Mouse (Mus musculus) midbrain, embryonic 11.5 days (tissue): ENCODE results near the gene Rrn3. TPM values are rescaled to one million over a fixed set of nuclear protein-coding genes. Genes with fewer than 3 reads are reported as not detected.
A peak's percentile ranks its signal among the peaks of the same experiment; 100 is the strongest.
"Not testable (repeated sequence)": the region's sequence is repeated elsewhere in the genome, so short reads cannot be mapped to it uniquely, and the experiment has no call there.

Source experiments
- ATAC-seq: fragments of 200-750 bp; cut with Nextera tagmentation; 2 replicates; pipeline ENCODE4 v1.8.0; 2017; ENCODE audit warnings: moderate TSS enrichment, moderate library complexity; ENCODE audit not compliant: low FRiP score
- DNase-seq: peaks from one replicate; pipeline ENCODE4 v3.0.0; 2015; ENCODE audit warnings: low spot score; ENCODE audit errors: missing footprints
- H3K27ac ChIP-seq: fragments of 300-500 bp; sonication (generic); 2 replicates; pipeline ENCODE4 v1.5.1; 2014; ENCODE audit warnings: low read depth, low read length
- H3K27me3 ChIP-seq: fragments of 300-500 bp; sonication (generic); 2 replicates; pipeline ENCODE4 v1.6.1; 2014; ENCODE audit warnings: mild to moderate bottlenecking, low read length, moderate library complexity, mixed read lengths; ENCODE audit not compliant: control insufficient read depth, insufficient read depth
- H3K36me3 ChIP-seq: fragments of 300-500 bp; sonication (generic); 2 replicates; pipeline ENCODE4 v1.6.1; 2014; ENCODE audit warnings: mild to moderate bottlenecking, low read length, moderate library complexity, mixed read lengths; ENCODE audit not compliant: control insufficient read depth, insufficient read depth
- H3K4me1 ChIP-seq: fragments of 300-500 bp; sonication (generic); 2 replicates; pipeline ENCODE4 v1.6.1; 2014; ENCODE audit warnings: low read length; ENCODE audit not compliant: control insufficient read depth, insufficient read depth
- H3K4me2 ChIP-seq: fragments of 300-500 bp; sonication (generic); 2 replicates; pipeline ENCODE4 v1.6.1; 2014; ENCODE audit warnings: mild to moderate bottlenecking, moderate library complexity
- H3K4me3 ChIP-seq: fragments of 300-500 bp; sonication (generic); 2 replicates; pipeline ENCODE4 v1.5.1; 2014; ENCODE audit warnings: low read depth, low read length
- H3K9ac ChIP-seq: fragments of 300-500 bp; sonication (generic); 2 replicates; pipeline ENCODE4 v1.6.1; 2014; ENCODE audit warnings: low read length
- H3K9me3 ChIP-seq: fragments of 300-500 bp; sonication (generic); 2 replicates; pipeline ENCODE4 v1.6.1; 2016; ENCODE audit warnings: low read length; ENCODE audit not compliant: control insufficient read depth
- WGBS: fragments of 180-500 bp; shearing (Covaris S2); extraction: QIAGEN DNeasy Blood & Tissue Kit; methylation state at CpG from one replicate; pipeline ENCODE4 v1.1.7; 2014; 5-methylcytosine and 5-hydroxymethylcytosine counted together
- polyA plus RNA-seq: library from polyadenylated mRNA; unstranded; fragments of >200 nt; fragmentation: Nextera tagmentation; extraction: Ambion mirVana; gene quantifications from 2 replicates; pipeline ENCODE4 v1.2.1, GENCODE M21; 2014

Gene Rrn3
- polyA plus RNA-seq, 1 experiment from 2014 or later: 107 TPM

- no peak for DNase-seq
- no peaks in the 10 kb centered on the region for H3K4me1 ChIP-seq
- no peaks in the 10 kb centered on the region for H3K36me3 ChIP-seq
- no peak overlapping the region for H3K9ac ChIP-seq
- H3K27ac ChIP-seq: no peak overlapping the region
- H3K4me3 ChIP-seq: no peak overlapping the region
- no peaks in the 10 kb centered on the region for H3K9me3 ChIP-seq
- 39% methylated on average over 5 of the region's 5 CpGs for WGBS
- H3K4me2 ChIP-seq: no peak overlapping the region
- H3K27me3 ChIP-seq: no peaks in the 10 kb centered on the region
- no peak for ATAC-seq
Observed at GRCm38 (mm10) chr16:13749306-13749705, 31.2 kb upstream of the Rrn3 start.

GRCm38 (mm10) chr16:13749981-13750380 lies 30.5 kb upstream of the Rrn3 start:
- H3K27ac ChIP-seq: no peak overlapping the region
- no peak for DNase-seq
- H3K9me3 ChIP-seq: no peaks in the 10 kb centered on the region
- H3K4me1 ChIP-seq: no peaks in the 10 kb centered on the region; the same call in 1 of the 2 replicates
- H3K36me3 ChIP-seq: no peaks in the 10 kb centered on the region
- no peak overlapping the region for H3K4me3 ChIP-seq
- H3K4me2 ChIP-seq: no peak overlapping the region
- ATAC-seq: no peak
- H3K27me3 ChIP-seq: no peaks in the 10 kb centered on the region
- 44% methylated on average over 3 of the region's 3 CpGs for WGBS
- H3K9ac ChIP-seq: no peak overlapping the region

DNA sequence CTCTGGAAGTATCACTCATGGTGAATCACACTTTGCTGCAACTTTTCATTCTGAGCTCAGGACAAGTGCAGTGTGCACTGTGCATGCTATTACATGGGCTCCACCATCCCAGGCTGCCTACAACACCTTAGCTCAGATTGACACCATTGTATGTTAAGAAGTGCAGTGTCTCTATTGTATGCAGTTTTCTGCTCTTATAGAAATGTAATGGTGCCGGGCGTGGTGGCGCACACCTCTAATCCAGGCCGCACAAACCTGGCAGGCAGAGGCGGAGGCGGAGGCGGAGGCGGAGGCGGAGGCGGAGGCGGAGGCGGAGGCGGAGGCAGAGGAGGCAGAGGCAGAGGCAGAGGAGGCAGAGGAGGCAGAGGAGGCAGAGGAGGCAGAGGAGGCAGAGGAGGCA lies 29.9 kb upstream of the Rrn3 start:
- no peaks in the 10 kb centered on the region for H3K27me3 ChIP-seq
- no peak overlapping the region for H3K4me3 ChIP-seq
- no peak overlapping the region for H3K9ac ChIP-seq
- no peak overlapping the region for H3K27ac ChIP-seq
- ATAC-seq: no peak
- WGBS: 88% methylated on average over 13 of the region's 13 CpGs
- H3K36me3 ChIP-seq: no peaks in the 10 kb centered on the region
- no peaks in the 10 kb centered on the region for H3K9me3 ChIP-seq
- no peak for DNase-seq
- H3K4me2 ChIP-seq: no peak overlapping the region
- H3K4me1 ChIP-seq: no peaks in the 10 kb centered on the region; the same call in 1 of the 2 replicates

GRCm38 (mm10) chr16:13753986-13754385 lies 26.5 kb upstream of the Rrn3 start:
- Histone ChIP-seq H3K4me2 (peak overlapping the region; percentile 73; the same call in 1 of the 2 replicates), H3K27ac (no peak overlapping the region), H3K4me1 (no peaks in the 10 kb centered on the region; the same call in 1 of the 2 replicates), H3K36me3 (no peaks in the 10 kb centered on the region), H3K9ac (no peak overlapping the region), H3K9me3 (no peaks in the 10 kb centered on the region), H3K27me3 (no peaks in the 10 kb centered on the region), H3K4me3 (peak overlapping the region; percentile 49; the same call in 1 of the 2 replicates)
- peak; percentile 50 for ATAC-seq
- WGBS: 66% methylated on average over 8 of the region's 8 CpGs
- no peak for DNase-seq

GRCm38 (mm10) chr16:13754400-13755190 lies 25.9 kb upstream of the Rrn3 start:
- under 1% methylated on average over 65 of the region's 65 CpGs for WGBS
- H3K4me3 ChIP-seq: peak overlapping the region; percentile 49
- H3K4me1 ChIP-seq: no peaks in the 10 kb centered on the region; the same call in 1 of the 2 replicates
- H3K27ac ChIP-seq: no peak overlapping the region
- H3K4me2 ChIP-seq: peak overlapping the region; percentile 73
- DNase-seq (peak; percentile 100), ATAC-seq (peak; percentile 99)
- no peaks in the 10 kb centered on the region for H3K9me3 ChIP-seq
- no peaks in the 10 kb centered on the region for H3K36me3 ChIP-seq
- no peaks in the 10 kb centered on the region for H3K27me3 ChIP-seq
- peak overlapping the region; percentile 69 for H3K9ac ChIP-seq

- no peak overlapping the region for H3K9ac ChIP-seq
- H3K27ac ChIP-seq: no peak overlapping the region
- H3K36me3 ChIP-seq: no peaks in the 10 kb centered on the region
- no peak overlapping the region for H3K4me3 ChIP-seq
- no peaks in the 10 kb centered on the region for H3K9me3 ChIP-seq
- DNase-seq: no peak
- ATAC-seq: no peak
- 93% methylated on average over 2 of the region's 2 CpGs for WGBS
- no peaks in the 10 kb centered on the region; the same call in 1 of the 2 replicates for H3K4me1 ChIP-seq
- no peaks in the 10 kb centered on the region for H3K27me3 ChIP-seq
- no peak overlapping the region for H3K4me2 ChIP-seq
Observed at GRCm38 (mm10) chr16:13757823-13758222, 22.7 kb upstream of the Rrn3 start.

DNA sequence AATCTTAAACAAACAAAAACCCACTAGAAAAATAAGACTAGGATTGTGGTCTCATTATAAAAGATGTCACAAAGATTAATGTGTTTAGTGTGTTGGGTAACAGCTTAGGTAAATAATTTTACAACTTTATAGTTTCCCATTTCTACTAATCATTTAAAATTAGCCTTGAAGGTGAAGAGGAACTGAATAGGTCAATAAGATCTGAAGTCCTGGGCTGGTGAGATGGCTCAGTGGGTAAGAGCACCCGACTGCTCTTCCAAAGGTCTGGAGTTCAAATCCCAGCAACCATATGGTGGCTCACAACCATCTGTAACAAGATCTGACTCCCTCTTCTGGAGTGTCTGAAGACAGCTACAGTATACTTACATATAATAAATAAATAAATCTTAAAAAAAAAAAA lies 17.7 kb upstream of the Rrn3 start:
- not testable (repeated sequence) for H3K4me1 ChIP-seq, H3K27ac ChIP-seq, DNase-seq, H3K9me3 ChIP-seq, H3K4me3 ChIP-seq, H3K9ac ChIP-seq, H3K36me3 ChIP-seq, ATAC-seq, H3K27me3 ChIP-seq, H3K4me2 ChIP-seq
- 86% methylated on average over 1 of the region's 1 CpGs for WGBS

- no peak for DNase-seq
- no peak overlapping the region for H3K27ac ChIP-seq
- no peak overlapping the region for H3K4me3 ChIP-seq
- H3K27me3 ChIP-seq: no peaks in the 10 kb centered on the region
- H3K9ac ChIP-seq: no peak overlapping the region
- WGBS: 90% methylated on average over 3 of the region's 3 CpGs
- no peaks in the 10 kb centered on the region for H3K36me3 ChIP-seq
- H3K4me2 ChIP-seq: no peak overlapping the region
- no peaks in the 10 kb centered on the region for H3K9me3 ChIP-seq
- no peak for ATAC-seq
- H3K4me1 ChIP-seq: no peaks in the 10 kb centered on the region
Observed at GRCm38 (mm10) chr16:13764519-13764918, 16.0 kb upstream of the Rrn3 start.

GRCm38 (mm10) chr16:13766367-13766766 lies 14.1 kb upstream of the Rrn3 start:
- H3K27ac ChIP-seq: no peak overlapping the region
- DNase-seq (no peak), ATAC-seq (no peak)
- no peaks in the 10 kb centered on the region for H3K36me3 ChIP-seq
- no peak overlapping the region for H3K4me2 ChIP-seq
- H3K27me3 ChIP-seq: no peaks in the 10 kb centered on the region
- no peaks in the 10 kb centered on the region for H3K9me3 ChIP-seq
- no peak overlapping the region for H3K4me3 ChIP-seq
- no peaks in the 10 kb centered on the region for H3K4me1 ChIP-seq
- H3K9ac ChIP-seq: no peak overlapping the region
